Mouse (Mus musculus): ENCODE measurements at regions not wholly inside any gene's neighbourhood (a gene's known extent, or its start where the extent isn't known, plus 50 kb on each side); places are given as distances from the start of the nearest gene placed in this dataset.

GRCm38 (mm10) chr6:31085063-31085759 lies 126.3 kb upstream of the Klf14 start:
- no peak for DNase-seq

GRCm38 (mm10) chr6:31085760-31086108 lies 126.9 kb upstream of the Klf14 start:
- DNase-seq, result no peak

- no peak for DNase-seq
These were observed 127.4 kb upstream of the Klf14 start for GRCm38 (mm10) chr6:31086283-31086682.

- no peak for DNase-seq
These were observed 128.0 kb upstream of the Klf14 start for GRCm38 (mm10) chr6:31086798-31087360.

- no peak for DNase-seq
These were observed 128.6 kb upstream of the Klf14 start for GRCm38 (mm10) chr6:31087511-31087910.

GRCm38 (mm10) chr6:31088147-31088972 lies 129.5 kb upstream of the Klf14 start:
- no peak for DNase-seq

- no peak for DNase-seq
These were observed 130.1 kb upstream of the Klf14 start for GRCm38 (mm10) chr6:31088973-31089368.

GRCm38 (mm10) chr6:31090288-31090687 lies 131.4 kb upstream of the Klf14 start:
- no peak for DNase-seq

GRCm38 (mm10) chr6:31090791-31091190 lies 131.9 kb upstream of the Klf14 start:
- DNase-seq, result no peak

- no peak for DNase-seq
These were observed 133.4 kb upstream of the Klf14 start for GRCm38 (mm10) chr6:31092324-31092723.

- no peak for DNase-seq
These were observed 133.9 kb upstream of the Klf14 start for GRCm38 (mm10) chr6:31092760-31093159.

GRCm38 (mm10) chr6:31095943-31096714 lies 137.3 kb upstream of the Klf14 start:
- no peak for DNase-seq

GRCm38 (mm10) chr6:31096787-31097186 lies 137.9 kb upstream of the Klf14 start:
- DNase-seq, result no peak

GRCm38 (mm10) chr6:31097254-31097653 lies 138.4 kb upstream of the Klf14 start:
- DNase-seq, result no peak

GRCm38 (mm10) chr6:31098106-31098505 lies 139.2 kb upstream of the Klf14 start:
- DNase-seq, result no peak

GRCm38 (mm10) chr6:31100084-31100579 lies 141.3 kb upstream of the Klf14 start:
- DNase-seq, result peak; percentile 61

- no peak for DNase-seq
These were observed 141.9 kb upstream of the Klf14 start for GRCm38 (mm10) chr6:31100749-31101148.

GRCm38 (mm10) chr6:31106144-31106836 lies 147.4 kb upstream of the Klf14 start:
- no peak for DNase-seq

GRCm38 (mm10) chr6:31106856-31107359 lies 148.0 kb upstream of the Klf14 start:
- DNase-seq, result no peak

GRCm38 (mm10) chr6:31107360-31107759 lies 148.5 kb upstream of the Klf14 start:
- no peak for DNase-seq

- no peak for DNase-seq
These were observed 149.2 kb upstream of the Klf14 start for GRCm38 (mm10) chr6:31107916-31108685.
